Mouse (Mus musculus): Measurements from ENCODE around the gene Gtf2h3. TPM values are rescaled to one million over a fixed set of nuclear protein-coding genes. Genes with fewer than 3 reads are reported as not detected.
A peak's percentile ranks its signal among the peaks of the same experiment; 100 is the strongest.
"Not testable (repeated sequence)": the region's sequence is repeated elsewhere in the genome, so short reads cannot be mapped to it uniquely, and the experiment has no call there.

Gene Gtf2h3
- polyA plus RNA-seq, 1 experiment: 0.28 TPM

GRCm38 (mm10) chr5:124628448-124629363 is 49.8 kb downstream of the Gtf2h3 start, which contains the start of gene Atp6v0a2:
Atp6v0a2 (plus strand) TSS chr5:124628576.
- peaks cover 23% of the 10 kb centered on the region for H3K4me1 ChIP-seq (ENCODE audit: control insufficient read depth)
- H3K9me3 ChIP-seq (ENCODE audit: control insufficient read depth, low read length): no peaks in the 10 kb centered on the region

DNA sequence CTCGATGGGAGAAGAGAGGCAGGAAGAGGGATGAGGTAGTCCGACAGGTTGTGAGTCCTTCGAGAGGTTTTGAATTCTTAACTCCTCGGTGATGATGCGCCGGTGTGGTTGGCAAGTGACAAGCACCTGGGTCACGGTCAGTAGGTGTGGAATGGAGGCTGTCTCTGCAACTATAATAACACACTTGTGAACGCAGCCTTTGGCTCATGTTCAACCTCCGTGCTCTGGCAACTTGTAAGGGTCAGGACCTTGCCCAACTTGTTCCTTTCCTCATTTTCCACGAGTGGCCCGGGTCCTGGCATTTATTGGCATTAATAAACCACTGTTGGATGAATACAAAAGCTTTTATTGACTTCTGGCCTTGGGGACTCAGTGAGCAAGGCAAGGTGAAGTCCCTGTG is 50.7 kb downstream of the Gtf2h3 start:
- no peaks in the 10 kb centered on the region for H3K27me3 ChIP-seq (ENCODE audit: control insufficient read depth)
- peaks cover 7% of the 10 kb centered on the region for H3K36me3 ChIP-seq (ENCODE audit: control insufficient read depth)
- peaks cover 23% of the 10 kb centered on the region for H3K4me1 ChIP-seq (ENCODE audit: control insufficient read depth)
- no peaks in the 10 kb centered on the region for H3K9me3 ChIP-seq (ENCODE audit: control insufficient read depth, low read length)
- no peak for TF ChIP-seq TAL1 (IDR thresholded peaks at IDR 0.05; ENCODE audit: low read length)
- no peak for TF ChIP-seq GATA1 (IDR thresholded peaks at IDR 0.05; ENCODE audit: low read length)
- H3K4me3 ChIP-seq (replicated peaks): peak overlapping the region; percentile 97

More at GRCm38 (mm10) chr5:124628448-124629363, 49.8 kb downstream of the Gtf2h3 start, which contains the start of gene Atp6v0a2:
- H3K4me3 ChIP-seq (replicated peaks): peak within 1 kb of the TSS; percentile 97
- H3K36me3 ChIP-seq (ENCODE audit: control insufficient read depth): peaks cover 2% of the 10 kb centered on the region
- TF ChIP-seq TAL1 (IDR thresholded peaks at IDR 0.05; ENCODE audit: low read length) (no peak), GATA1 (IDR thresholded peaks at IDR 0.05; ENCODE audit: low read length) (no peak)
- no peaks in the 10 kb centered on the region for H3K27me3 ChIP-seq (ENCODE audit: control insufficient read depth)

GRCm38 (mm10) chr5:124631685-124632084 is 52.7 kb downstream of the Gtf2h3 start:
- Histone ChIP-seq H3K4me3 (replicated peaks) (no peak overlapping the region), H3K4me1 (ENCODE audit: control insufficient read depth) (peaks cover 23% of the 10 kb centered on the region), H3K9me3 (ENCODE audit: control insufficient read depth, low read length) (no peaks in the 10 kb centered on the region), H3K36me3 (ENCODE audit: control insufficient read depth) (peaks cover 25% of the 10 kb centered on the region), H3K27me3 (ENCODE audit: control insufficient read depth) (no peaks in the 10 kb centered on the region)
- TF ChIP-seq GATA1 (IDR thresholded peaks at IDR 0.05; ENCODE audit: low read length) (no peak), TAL1 (IDR thresholded peaks at IDR 0.05; ENCODE audit: low read length) (no peak)

DNA sequence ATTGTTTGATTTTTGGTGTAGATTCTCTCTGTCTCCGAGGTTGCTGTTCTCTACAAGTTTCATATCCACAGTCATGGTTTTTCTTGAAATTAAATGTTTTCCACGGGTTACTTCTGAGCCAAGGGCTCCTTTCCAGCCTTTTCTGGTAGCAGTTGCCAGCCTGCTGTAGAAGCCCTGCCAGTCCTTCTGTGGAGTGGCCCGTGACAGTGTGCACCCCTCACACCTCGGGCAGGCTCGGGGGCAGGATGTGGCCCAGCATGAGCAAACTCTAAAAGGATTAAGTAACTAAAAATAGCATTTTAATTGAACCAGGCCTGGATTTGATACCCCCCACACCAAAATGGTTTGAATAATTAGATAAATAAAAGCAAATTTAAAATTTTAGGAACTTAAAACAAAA is 53.5 kb downstream of the Gtf2h3 start:
- TF ChIP-seq GATA1 (IDR thresholded peaks at IDR 0.05; ENCODE audit: low read length) (no peak), TAL1 (IDR thresholded peaks at IDR 0.05; ENCODE audit: low read length) (no peak)
- H3K4me3 ChIP-seq (replicated peaks): no peak overlapping the region
- H3K27me3 ChIP-seq (ENCODE audit: control insufficient read depth): no peaks in the 10 kb centered on the region
- peaks cover 33% of the 10 kb centered on the region for H3K36me3 ChIP-seq (ENCODE audit: control insufficient read depth)
- no peaks in the 10 kb centered on the region for H3K9me3 ChIP-seq (ENCODE audit: control insufficient read depth, low read length)
- peaks cover 23% of the 10 kb centered on the region for H3K4me1 ChIP-seq (ENCODE audit: control insufficient read depth)

DNA sequence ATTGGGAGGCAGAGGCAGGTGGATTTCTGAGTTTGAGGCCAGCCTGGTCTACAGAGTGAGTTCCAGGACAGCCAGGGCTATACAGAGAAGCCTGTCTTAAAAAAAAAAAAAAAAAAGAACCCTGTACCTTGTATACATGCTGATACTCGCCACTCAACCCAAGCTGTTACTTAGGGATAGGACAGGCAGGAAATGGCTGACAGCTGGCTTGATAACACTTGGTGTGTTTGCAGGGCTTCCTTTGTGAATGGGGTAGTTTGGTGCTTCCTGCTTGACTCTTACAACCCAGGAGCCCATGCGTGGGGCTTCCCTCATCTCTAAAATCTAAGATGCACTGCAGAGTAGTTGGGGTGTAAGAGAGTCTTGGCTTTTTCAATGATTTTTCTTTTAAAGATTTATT is 54.5 kb downstream of the Gtf2h3 start:
- no peak overlapping the region for H3K4me3 ChIP-seq (replicated peaks)
- no peaks in the 10 kb centered on the region for H3K9me3 ChIP-seq (ENCODE audit: control insufficient read depth, low read length)
- H3K36me3 ChIP-seq (ENCODE audit: control insufficient read depth): peaks cover 40% of the 10 kb centered on the region
- H3K4me1 ChIP-seq (ENCODE audit: control insufficient read depth): peaks cover 16% of the 10 kb centered on the region
- no peaks in the 10 kb centered on the region for H3K27me3 ChIP-seq (ENCODE audit: control insufficient read depth)
- no peak for TF ChIP-seq TAL1 (IDR thresholded peaks at IDR 0.05; ENCODE audit: low read length)
- no peak for TF ChIP-seq GATA1 (IDR thresholded peaks at IDR 0.05; ENCODE audit: low read length)

DNA sequence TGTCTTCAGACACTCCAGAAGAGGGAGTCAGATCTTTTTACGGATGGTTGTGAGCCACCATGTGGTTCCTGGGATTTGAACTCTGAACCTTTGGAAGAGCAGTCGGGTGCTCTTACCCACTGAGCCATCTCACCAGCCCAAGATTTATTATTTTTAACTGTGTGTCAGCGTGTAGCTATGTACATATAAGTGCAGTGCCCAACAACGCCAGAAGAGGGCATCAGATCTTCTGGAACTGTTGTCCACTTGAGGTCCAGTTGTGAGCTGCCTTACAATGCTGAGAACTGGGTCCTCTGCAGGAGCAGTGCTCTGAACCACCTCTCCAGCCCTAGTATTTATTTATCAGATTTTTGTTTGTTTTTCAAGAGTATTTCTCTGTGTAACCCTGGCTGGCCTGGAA is 56.1 kb downstream of the Gtf2h3 start:
- not testable (repeated sequence) for H3K4me3 ChIP-seq (replicated peaks); H3K4me1 ChIP-seq (ENCODE audit: control insufficient read depth); H3K9me3 ChIP-seq (ENCODE audit: control insufficient read depth, low read length); H3K27me3 ChIP-seq (ENCODE audit: control insufficient read depth)
- peaks cover 57% of the 10 kb centered on the region for H3K36me3 ChIP-seq (ENCODE audit: control insufficient read depth)

DNA sequence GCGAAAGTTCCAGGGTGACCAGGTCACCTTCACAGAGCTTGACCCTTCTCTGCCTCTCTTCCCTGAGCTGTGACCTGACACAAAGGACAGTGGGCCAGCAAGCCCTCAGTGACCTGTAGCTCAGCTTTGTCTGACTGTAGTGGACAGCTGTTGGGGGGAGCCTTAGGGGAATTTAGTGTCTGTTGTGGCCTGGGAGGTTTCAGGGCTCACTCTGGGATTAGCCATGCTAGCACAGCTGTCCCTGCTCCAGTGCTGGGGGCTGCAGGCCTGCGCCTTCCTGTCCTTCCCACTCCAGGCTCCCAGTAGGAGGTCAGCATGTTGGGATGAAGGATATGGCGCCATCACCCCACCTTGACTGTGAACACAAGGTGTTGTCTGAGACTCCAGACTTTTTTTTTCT is 57.2 kb downstream of the Gtf2h3 start:
- Histone ChIP-seq H3K4me1 (ENCODE audit: control insufficient read depth) (peaks cover 2% of the 10 kb centered on the region; the same call in 1 of the 2 replicates), H3K36me3 (ENCODE audit: control insufficient read depth) (peaks cover 65% of the 10 kb centered on the region), H3K27me3 (ENCODE audit: control insufficient read depth) (no peaks in the 10 kb centered on the region), H3K4me3 (replicated peaks) (no peak overlapping the region), H3K9me3 (ENCODE audit: control insufficient read depth, low read length) (no peaks in the 10 kb centered on the region)
- TF ChIP-seq GATA1 (IDR thresholded peaks at IDR 0.05; ENCODE audit: low read length) (no peak), TAL1 (IDR thresholded peaks at IDR 0.05; ENCODE audit: low read length) (no peak)

DNA sequence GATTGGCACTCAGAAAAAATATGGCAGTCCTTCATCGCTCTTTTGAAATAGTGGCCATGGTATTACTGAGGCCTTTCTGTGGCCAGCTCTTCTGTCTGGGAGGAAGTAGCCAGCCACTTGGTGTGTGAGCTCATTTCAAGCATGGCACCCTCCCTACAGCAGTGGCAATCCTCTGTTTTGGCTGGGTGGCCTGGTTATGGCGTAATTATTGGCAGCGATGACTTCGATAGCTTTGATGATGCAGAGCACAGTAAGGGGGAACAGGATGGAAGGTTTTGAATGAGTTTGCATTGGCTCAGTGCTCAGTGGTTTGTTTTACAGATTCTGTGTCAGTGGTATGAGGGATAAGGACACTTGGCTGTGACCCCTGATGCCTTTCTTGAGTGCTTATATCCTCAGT is 57.8 kb downstream of the Gtf2h3 start:
- TF ChIP-seq GATA1 (IDR thresholded peaks at IDR 0.05; ENCODE audit: low read length) (no peak), TAL1 (IDR thresholded peaks at IDR 0.05; ENCODE audit: low read length) (no peak)
- H3K4me1 ChIP-seq (ENCODE audit: control insufficient read depth): peaks cover under 1% of the 10 kb centered on the region; the same call in 1 of the 2 replicates
- no peak overlapping the region for H3K4me3 ChIP-seq (replicated peaks)
- H3K9me3 ChIP-seq (ENCODE audit: control insufficient read depth, low read length): no peaks in the 10 kb centered on the region
- peaks cover 71% of the 10 kb centered on the region for H3K36me3 ChIP-seq (ENCODE audit: control insufficient read depth)
- H3K27me3 ChIP-seq (ENCODE audit: control insufficient read depth): no peaks in the 10 kb centered on the region

GRCm38 (mm10) chr5:124637300-124637699 is 58.4 kb downstream of the Gtf2h3 start:
- no peaks in the 10 kb centered on the region for H3K27me3 ChIP-seq (ENCODE audit: control insufficient read depth)
- peaks cover 77% of the 10 kb centered on the region for H3K36me3 ChIP-seq (ENCODE audit: control insufficient read depth)
- no peak overlapping the region for H3K4me3 ChIP-seq (replicated peaks)
- no peaks in the 10 kb centered on the region for H3K4me1 ChIP-seq (ENCODE audit: control insufficient read depth)
- no peaks in the 10 kb centered on the region for H3K9me3 ChIP-seq (ENCODE audit: control insufficient read depth, low read length)
- TF ChIP-seq TAL1 (IDR thresholded peaks at IDR 0.05; ENCODE audit: low read length) (no peak), GATA1 (IDR thresholded peaks at IDR 0.05; ENCODE audit: low read length) (no peak)
